In the genomic region with DNA sequence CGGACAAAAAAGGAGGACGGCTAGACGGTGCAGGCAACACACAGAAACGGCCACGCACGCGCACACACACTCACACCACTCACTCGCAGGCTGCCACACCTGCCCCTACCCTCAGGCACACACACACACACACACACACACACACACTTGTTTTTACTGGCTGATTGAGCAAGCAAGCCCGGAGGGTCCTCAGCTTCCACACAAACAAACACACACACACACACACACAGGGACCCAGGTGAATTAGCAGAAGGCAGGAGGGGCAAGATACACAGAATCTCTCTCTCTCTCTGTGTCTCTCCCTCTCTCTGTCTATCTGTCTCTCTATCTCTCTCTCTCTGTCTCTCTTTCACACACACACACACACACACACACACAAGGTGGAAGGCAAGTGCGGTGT, we compare ENCODE assay signal across 8 mouse cellular contexts. TPM values are rescaled to one million over a fixed set of nuclear protein-coding genes. Genes with fewer than 3 reads are reported as not detected.
DNase-seq lines count a peak whose midpoint lies in the region.
"Not testable (repeated sequence)": the region's sequence is repeated elsewhere in the genome, so short reads cannot be mapped to it uniquely, and the experiment has no call there.

No protein-coding gene starts in this region.

- DNase-seq in adrenal gland, adult 18-20 months (ENCODE audit: low spot score in 2 of 2): peak; percentile 1 to 26
- DNase-seq in cerebellum, adult 9-11 months: peak; percentile 2
- DNase-seq in gastrocnemius, postnatal 25 days: peak; percentile 4
- DNase-seq in kidney, adult 18-20 months: peak; percentile 2
- peak; percentile 1 for DNase-seq in left cerebral cortex, postnatal 4 days
- peak; percentile 2 for DNase-seq in ovary, postnatal 36 days (ENCODE audit: low spot score)
- peak; percentile 4 to 14 for DNase-seq in thymus, postnatal 10 days (ENCODE audit: low spot score in 2 of 2)
- DNase-seq in urinary bladder, postnatal 14 days (ENCODE audit: low spot score): peak; percentile 2

- intact Hi-C loops in left cerebral cortex, postnatal 4 days (cut with DNase I): not testable (repeated sequence)

RNA-seq across cellular contexts. Expression of gene Gas8, which starts 56.8 kb away (rescaled TPM):
- 10 to 100 TPM; 12.8 to 14.5 TPM for total RNA-seq in adrenal gland, adult 18-20 months (2021)
- total RNA-seq in gastrocnemius, postnatal 25 days (2021): 1 to 10 TPM; 3.5 to 4.0 TPM
- total RNA-seq in left cerebral cortex, postnatal 4 days (2021): 10 to 100 TPM; 42.3 to 46.7 TPM

Comparison
In these comparisons a context has a peak if more than half of its experiments do, and no peak if none do; other contexts are left out.
1. Peak in every context shown above with its lines: DNase-seq.